Mouse (Mus musculus): ENCODE data around the gene Arl6ip5.

Arl6ip5 gene

DNA sequence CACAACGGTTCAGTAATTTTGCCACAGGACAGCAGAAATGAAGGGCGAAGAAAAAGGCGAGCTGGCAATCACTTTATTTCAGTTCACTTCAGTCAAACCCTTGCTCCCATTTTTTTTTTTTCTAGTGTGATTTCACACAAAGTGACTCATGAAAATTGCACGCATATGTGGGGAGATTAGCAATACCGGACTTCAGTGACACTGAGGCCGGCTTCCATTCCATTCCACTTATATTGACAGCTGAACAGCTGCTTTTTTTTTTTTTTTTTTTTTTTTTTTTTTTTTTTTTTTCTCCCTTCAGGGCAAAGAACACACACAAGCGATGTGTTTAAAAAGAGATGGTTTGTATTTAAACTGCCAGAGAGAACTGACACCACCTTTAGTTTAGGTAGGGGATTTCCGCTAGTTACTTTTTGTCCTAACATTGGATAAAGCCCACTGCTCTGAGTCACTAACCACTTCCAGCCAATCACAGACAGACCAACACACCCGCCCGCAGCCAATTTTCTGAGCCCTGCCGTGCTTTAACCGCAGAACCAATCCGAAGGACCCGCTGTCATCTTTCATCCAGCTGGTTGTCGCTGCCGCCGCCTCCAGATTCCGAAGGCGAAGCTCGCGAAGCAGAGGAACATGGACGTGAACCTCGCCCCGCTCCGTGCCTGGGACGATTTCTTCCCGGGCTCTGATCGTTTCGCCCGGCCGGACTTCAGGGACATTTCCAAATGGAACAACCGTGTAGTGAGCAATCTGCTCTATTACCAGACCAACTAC, at the start of gene Arl6ip5:
Gene Arl6ip5 (plus strand): TSS at position 499 of the 771 bp plus-strand sequence.
- DNase-seq (ENCODE audit: low read depth, low spot score) = peak; percentile 93

GRCm38 (mm10) chr6:97175716-97176115, 34.8 kb upstream of the Arl6ip5 start:
- no peak for DNase-seq (ENCODE audit: low read depth, low spot score)

- peak; percentile 94 for DNase-seq (ENCODE audit: low read depth, low spot score)
Observed at GRCm38 (mm10) chr6:97178491-97179366, 31.8 kb upstream of the Arl6ip5 start, which contains the start of gene Tmf1. Tmf1 (minus strand) TSS chr6:97179122.

DNA sequence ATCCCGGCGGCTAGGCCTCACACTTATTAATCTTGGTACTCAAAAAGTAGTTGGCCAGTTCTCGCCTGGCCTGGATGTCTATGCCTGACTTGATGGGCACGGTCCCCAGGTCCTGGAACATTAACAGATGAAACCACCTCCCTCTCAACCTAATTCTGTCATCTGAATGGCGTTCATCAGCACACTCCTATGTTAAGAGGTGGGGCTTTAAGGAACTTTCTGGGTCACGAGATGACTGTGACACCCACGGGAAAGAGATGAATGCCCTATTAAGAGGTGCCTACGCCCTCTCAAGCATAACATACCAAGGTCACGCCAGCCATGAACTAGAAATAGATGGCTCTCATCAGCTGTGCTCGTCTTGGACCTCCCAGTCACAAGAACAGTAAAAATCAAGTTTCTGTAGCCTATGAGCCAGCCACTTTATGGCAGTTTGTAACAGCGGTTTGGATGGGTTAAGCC, 31.1 kb upstream of the Arl6ip5 start:
- no peak for DNase-seq (ENCODE audit: low read depth, low spot score)

GRCm38 (mm10) chr6:97200437-97200836, 10.1 kb upstream of the Arl6ip5 start:
- no peak for DNase-seq (ENCODE audit: low read depth, low spot score)

- no peak for DNase-seq (ENCODE audit: low read depth, low spot score)
Observed at GRCm38 (mm10) chr6:97202477-97202876, 8.0 kb upstream of the Arl6ip5 start.

- DNase-seq (ENCODE audit: low read depth, low spot score) = no peak
Observed at GRCm38 (mm10) chr6:97204252-97204869, 6.1 kb upstream of the Arl6ip5 start.

DNA sequence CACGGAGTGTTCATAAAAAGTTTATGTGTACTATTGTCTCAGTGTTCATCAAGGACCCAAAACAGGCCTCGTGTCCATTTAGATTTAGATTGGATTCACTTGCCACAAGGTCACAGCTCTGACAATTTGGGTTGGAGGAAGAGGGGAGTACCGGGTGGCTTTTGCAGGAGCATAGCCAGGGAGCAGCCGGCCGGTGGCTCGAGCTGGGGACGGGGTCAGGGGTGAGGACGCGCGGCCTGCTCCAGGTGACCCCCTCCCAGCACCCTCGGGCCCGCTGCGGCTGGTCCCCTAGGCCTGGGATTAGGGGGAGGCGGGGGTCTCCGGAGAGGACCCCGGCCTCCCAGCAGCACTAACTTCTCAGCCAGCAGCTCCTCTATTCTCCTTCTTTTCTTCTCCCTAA, 5.5 kb upstream of the Arl6ip5 start:
- no peak for DNase-seq (ENCODE audit: low read depth, low spot score)

GRCm38 (mm10) chr6:97205439-97205885, 5.0 kb upstream of the Arl6ip5 start, which contains the start of gene Uba3:
Uba3 (minus strand) TSS chr6:97205647.
- DNase-seq (ENCODE audit: low read depth, low spot score) = peak; percentile 97

DNA sequence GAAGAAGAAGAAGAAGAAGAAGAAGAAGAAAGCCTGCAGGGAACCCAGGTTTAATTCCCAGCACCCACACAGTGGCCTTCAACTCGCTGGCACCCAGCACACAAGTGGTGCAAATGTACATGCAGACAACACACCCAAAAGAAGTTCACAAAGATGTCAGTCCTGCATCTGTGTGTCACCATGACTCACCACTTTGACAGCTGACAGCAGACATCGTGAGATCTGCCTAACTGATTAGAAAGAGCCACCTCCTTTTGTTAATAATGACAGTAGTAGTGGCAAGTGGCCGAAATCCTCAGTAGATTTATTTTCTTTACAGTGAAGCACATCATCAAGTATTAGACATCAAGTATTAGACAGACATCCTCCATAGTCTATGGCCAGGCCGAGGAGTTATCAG, 3.4 kb upstream of the Arl6ip5 start:
- DNase-seq (ENCODE audit: low read depth, low spot score) = no peak

GRCm38 (mm10) chr6:97208406-97208805, 2.1 kb upstream of the Arl6ip5 start:
- no peak for DNase-seq (ENCODE audit: low read depth, low spot score)

GRCm38 (mm10) chr6:97209201-97209600, 1.3 kb upstream of the Arl6ip5 start:
- no peak for DNase-seq (ENCODE audit: low read depth, low spot score)

DNA sequence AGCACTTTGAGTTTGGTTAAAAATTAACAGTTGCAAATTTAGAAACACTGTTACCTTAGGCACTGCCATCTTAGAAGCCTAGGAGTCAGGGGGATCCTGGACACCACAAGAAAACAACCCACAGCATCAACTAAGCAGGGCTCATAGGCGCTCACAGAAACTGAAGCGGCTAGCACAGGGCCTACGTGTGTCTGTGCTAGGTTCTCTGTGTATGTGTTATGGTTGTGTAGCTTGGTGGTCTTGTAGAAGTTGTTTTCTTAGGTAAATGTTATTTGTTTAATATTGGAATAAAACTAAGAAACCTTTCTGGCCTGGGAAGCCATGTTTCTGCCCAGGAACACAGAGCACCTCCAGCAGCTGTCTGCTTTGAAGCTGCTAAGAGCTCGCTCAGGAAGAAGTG, 738 bp upstream of the Arl6ip5 start:
- no peak for DNase-seq (ENCODE audit: low read depth, low spot score)

- no peak for DNase-seq (ENCODE audit: low read depth, low spot score)
Observed at GRCm38 (mm10) chr6:97210962-97211601, 593 bp downstream of the Arl6ip5 start.

DNA sequence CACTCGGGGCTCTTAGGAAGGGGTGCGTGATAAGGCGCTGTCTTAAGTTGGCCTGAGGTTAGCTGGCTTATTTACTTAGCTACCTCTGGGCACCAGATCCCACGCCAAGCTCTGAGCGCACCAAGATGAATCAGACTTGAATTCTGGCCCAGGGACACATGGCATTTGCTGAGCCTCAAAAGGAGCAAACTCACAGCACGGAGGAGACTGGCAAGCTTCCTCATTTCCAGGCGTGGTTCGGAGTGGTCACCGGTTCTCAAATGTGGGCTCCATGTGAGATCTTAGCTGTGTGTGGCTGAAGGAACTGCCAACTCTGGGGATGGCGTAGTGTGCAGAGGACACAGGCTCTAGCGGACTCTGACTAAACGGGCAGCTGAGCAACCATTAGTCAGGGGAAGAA, 1.5 kb downstream of the Arl6ip5 start:
- DNase-seq (ENCODE audit: low read depth, low spot score) = peak; percentile 87

- DNase-seq (ENCODE audit: low read depth, low spot score) = peak; percentile 60
Observed at GRCm38 (mm10) chr6:97216154-97216821, 5.8 kb downstream of the Arl6ip5 start.

DNA sequence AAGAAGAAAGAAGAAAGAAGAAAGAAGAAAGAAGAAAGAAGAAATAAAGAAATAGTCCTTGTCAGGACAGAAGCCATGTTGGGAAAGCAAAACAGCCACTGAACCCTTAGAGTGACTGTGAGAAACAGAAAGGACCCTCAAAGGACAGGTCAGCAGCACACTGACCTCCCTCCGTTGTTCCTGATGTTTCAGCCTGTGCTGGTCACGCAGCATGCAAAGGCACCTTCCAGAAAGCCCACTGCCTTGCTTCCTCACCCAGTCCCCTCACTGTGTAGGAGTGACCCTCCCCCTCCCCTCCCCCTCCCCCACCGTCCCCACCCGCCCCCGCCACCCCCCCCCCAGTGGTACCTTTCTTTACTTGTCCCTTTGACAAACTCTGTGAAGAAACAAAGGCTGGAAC, 10.2 kb downstream of the Arl6ip5 start:
- DNase-seq (ENCODE audit: low read depth, low spot score) = no peak

DNA sequence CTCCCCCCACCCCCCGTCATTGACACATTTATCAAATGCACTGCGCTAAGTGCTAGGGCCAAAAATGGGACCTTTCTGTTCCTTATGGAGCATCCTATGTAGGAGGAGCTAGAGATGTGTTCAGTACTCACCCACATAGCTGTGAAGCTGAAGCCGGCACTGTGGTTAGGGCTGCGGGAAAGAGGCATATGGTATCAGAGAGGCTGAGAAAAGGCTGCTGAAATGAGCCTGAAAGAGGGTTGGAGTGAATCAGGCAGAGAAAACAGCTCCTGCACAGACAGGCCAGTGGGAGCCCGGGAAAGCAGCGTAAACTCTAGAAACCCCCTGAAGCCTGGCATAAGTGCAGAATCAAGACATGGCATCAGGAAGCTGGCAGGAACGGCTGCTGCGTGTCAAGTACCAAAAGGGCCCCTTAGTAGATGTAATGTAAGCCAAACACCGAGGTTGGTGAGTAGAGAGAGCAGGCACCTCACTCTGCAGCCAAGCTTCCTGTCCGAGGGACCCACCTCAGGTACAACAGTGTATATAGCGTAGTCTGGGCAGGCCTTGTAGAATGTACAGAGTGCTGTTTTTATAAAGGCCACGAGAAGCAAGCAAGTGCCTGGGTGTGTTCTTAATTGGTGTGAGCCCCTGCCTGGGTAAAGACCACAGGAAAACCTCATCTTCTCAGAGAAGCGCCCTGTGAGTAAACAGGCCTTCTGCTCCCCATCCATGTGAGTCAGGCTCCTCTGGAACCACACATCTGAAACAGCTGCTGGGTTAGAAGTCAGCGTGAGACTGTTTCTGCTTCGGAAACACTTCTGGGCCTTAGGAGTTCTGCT, 10.9 kb downstream of the Arl6ip5 start:
- no peak for DNase-seq (ENCODE audit: low read depth, low spot score)

GRCm38 (mm10) chr6:97222321-97222720, 11.8 kb downstream of the Arl6ip5 start:
- DNase-seq (ENCODE audit: low read depth, low spot score) = no peak

GRCm38 (mm10) chr6:97222931-97223467, 12.5 kb downstream of the Arl6ip5 start:
- DNase-seq (ENCODE audit: low read depth, low spot score) = no peak
